Mouse (Mus musculus) embryo, embryonic 10.5 days (tissue): Measurements from ENCODE around the gene Ppdpf.

Experiments used
- DNase-seq: peaks from one replicate; pipeline ENCODE4 v3.0.0-alpha.2; 2015; ENCODE audit warnings: low spot score

The Ppdpf gene

GRCm38 (mm10) chr2:181187121-181188000, at the start of gene Ppdpf:
Gene Ppdpf (plus strand): TSS chr2:181187247.
- peak; percentile 94 for DNase-seq

GRCm38 (mm10) chr2:181139641-181140193, 47.3 kb upstream of the Ppdpf start:
- no peak for DNase-seq

GRCm38 (mm10) chr2:181142703-181143135, 44.3 kb upstream of the Ppdpf start:
- no peak for DNase-seq

- DNase-seq = no peak
Observed at GRCm38 (mm10) chr2:181143509-181144276, 43.4 kb upstream of the Ppdpf start.

- DNase-seq = no peak
Observed at GRCm38 (mm10) chr2:181144675-181145074, 42.4 kb upstream of the Ppdpf start.

GRCm38 (mm10) chr2:181146976-181147545, 40.0 kb upstream of the Ppdpf start:
- no peak for DNase-seq

GRCm38 (mm10) chr2:181147546-181148317, 39.3 kb upstream of the Ppdpf start:
- DNase-seq = peak; percentile 55

- DNase-seq = no peak
Observed at GRCm38 (mm10) chr2:181148318-181148955, 38.6 kb upstream of the Ppdpf start.

- DNase-seq = no peak
Observed at GRCm38 (mm10) chr2:181150281-181150680, 36.8 kb upstream of the Ppdpf start.

- DNase-seq = no peak
Observed at GRCm38 (mm10) chr2:181152701-181153100, 34.3 kb upstream of the Ppdpf start.

- DNase-seq = no peak
Observed at GRCm38 (mm10) chr2:181153131-181153530, 33.9 kb upstream of the Ppdpf start.

GRCm38 (mm10) chr2:181153837-181154236, 33.2 kb upstream of the Ppdpf start:
- DNase-seq = peak; percentile 45

- DNase-seq = no peak
Observed at GRCm38 (mm10) chr2:181154361-181154760, 32.7 kb upstream of the Ppdpf start.

- no peak for DNase-seq
Observed at GRCm38 (mm10) chr2:181154831-181155415, 32.1 kb upstream of the Ppdpf start.

- DNase-seq = no peak
Observed at GRCm38 (mm10) chr2:181155801-181156200, 31.2 kb upstream of the Ppdpf start.

- no peak for DNase-seq
Observed at GRCm38 (mm10) chr2:181156248-181157121, 30.6 kb upstream of the Ppdpf start, which contains the start of gene Eef1a2. Gene Eef1a2 (minus strand): TSS chr2:181157014.

GRCm38 (mm10) chr2:181157180-181157579, 29.9 kb upstream of the Ppdpf start:
- no peak for DNase-seq

GRCm38 (mm10) chr2:181157716-181158302, 29.2 kb upstream of the Ppdpf start:
- no peak for DNase-seq

GRCm38 (mm10) chr2:181158471-181158870, 28.6 kb upstream of the Ppdpf start:
- DNase-seq = no peak
